Mouse (Mus musculus) myocyte (in vitro differentiated cells): Measurements from ENCODE around the gene BC005624. TPM values are rescaled to one million over a fixed set of nuclear protein-coding genes. Genes with fewer than 3 reads are reported as not detected.
"Not testable (repeated sequence)": the region's sequence is repeated elsewhere in the genome, so short reads cannot be mapped to it uniquely, and the experiment has no call there.

ENCODE experiments used
- H3K27me3 ChIP-seq: one replicate; pipeline ENCODE4 v1.6.1; 2011; ENCODE audit not compliant: control insufficient read depth, insufficient read depth, insufficient read length
- H3K36me3 ChIP-seq: one replicate; pipeline ENCODE4 v1.6.1; 2011; ENCODE audit not compliant: control insufficient read depth, insufficient read depth
- H3K4me2 ChIP-seq: one replicate; pipeline ENCODE4 v1.6.1; 2011; ENCODE audit warnings: low read depth, control low read depth
- H3K4me3 ChIP-seq: one replicate; pipeline ENCODE4 v1.5.1; 2011; ENCODE audit warnings: mild to moderate bottlenecking, control low read depth, moderate library complexity
- H3K79me2 ChIP-seq: one replicate; pipeline ENCODE4 v1.6.1; 2011; ENCODE audit not compliant: control insufficient read depth, insufficient read depth
- H3ac ChIP-seq: one replicate; pipeline ENCODE4 v1.6.1; 2011; ENCODE audit not compliant: control insufficient read depth, insufficient read length
- CEBPB ChIP-seq: IDR thresholded peaks from 2 replicates; pipeline ENCODE4 v1.6.1; 2011; ENCODE audit warnings: mild to moderate bottlenecking, moderate library complexity; ENCODE audit not compliant: poor library complexity, insufficient read depth, severe bottlenecking
- E2F4 ChIP-seq: IDR thresholded peaks from one replicate; pipeline ENCODE4 v1.6.1; 2011; ENCODE audit warnings: mild to moderate bottlenecking, control low read depth, moderate library complexity; ENCODE audit not compliant: insufficient read depth
- MAX ChIP-seq: IDR thresholded peaks from one replicate; pipeline ENCODE4 v1.6.1; 2011; ENCODE audit warnings: low read depth, mild to moderate bottlenecking, control low read depth
- MYOD1 ChIP-seq, 3 experiments: IDR thresholded peaks; one replicate each; pipeline ENCODE4 v1.6.1; 2011; ENCODE audit warnings: control low read depth in 2 of 3, low read depth in 2 of 3, mild to moderate bottlenecking in 2 of 3, moderate library complexity in 1 of 3; ENCODE audit not compliant: insufficient read length in 2 of 3, control insufficient read depth in 1 of 3
- MYOG ChIP-seq, 3 experiments: IDR thresholded peaks; one replicate each; pipeline ENCODE4 v1.6.1; 2011; ENCODE audit warnings: control low read depth in 2 of 3, low read depth in 2 of 3, mild to moderate bottlenecking in 2 of 3; ENCODE audit not compliant: insufficient read length in 2 of 3, control insufficient read depth in 1 of 3, insufficient read depth in 1 of 3
- POLR2A ChIP-seq: IDR thresholded peaks from one replicate; pipeline ENCODE4 v1.6.1; 2011; ENCODE audit warnings: low read depth, mild to moderate bottlenecking, control low read depth, moderate library complexity; ENCODE audit not compliant: insufficient read length
- POLR2AphosphoS2 ChIP-seq: IDR thresholded peaks from one replicate; pipeline ENCODE4 v1.6.1; 2011; ENCODE audit warnings: low read depth, control low read depth; ENCODE audit not compliant: insufficient read length
- REST ChIP-seq: IDR thresholded peaks from one replicate; pipeline ENCODE4 v1.6.1; 2011; ENCODE audit warnings: mild to moderate bottlenecking, control low read depth, moderate library complexity; ENCODE audit not compliant: insufficient read depth, insufficient read length
- SRF ChIP-seq: IDR thresholded peaks from one replicate; pipeline ENCODE4 v1.6.1; 2011; ENCODE audit warnings: low read depth; ENCODE audit not compliant: control insufficient read depth, insufficient read length
- TCF12 ChIP-seq: IDR thresholded peaks from one replicate; pipeline ENCODE4 v1.6.1; 2011; ENCODE audit warnings: mild to moderate bottlenecking, control low read depth; ENCODE audit not compliant: poor library complexity, insufficient read depth, severe bottlenecking
- TCF3 ChIP-seq: IDR thresholded peaks from one replicate; pipeline ENCODE4 v1.6.1; 2011; ENCODE audit warnings: low read depth, control low read depth; ENCODE audit not compliant: insufficient read length
- USF1 ChIP-seq: IDR thresholded peaks from one replicate; pipeline ENCODE4 v1.6.1; 2011; ENCODE audit warnings: low read depth, mild to moderate bottlenecking, control low read depth, moderate library complexity
- polyA plus RNA-seq: library from polyadenylated mRNA; unstranded; fragments of >200 nt; fragmentation: generic; extraction: Trizol; gene quantifications from one replicate; pipeline ENCODE4 v1.2.1, GENCODE M21; 2012; ENCODE audit warnings: missing spikeins

The BC005624 gene
- polyA plus RNA-seq, 1 experiment = 27.9 TPM

GRCm38 (mm10) chr2:30933032-30933431 lies 49.0 kb downstream of the BC005624 start:
- H3K79me2 ChIP-seq = no peaks in the 10 kb centered on the region
- TF ChIP-seq MAX (no peak), MYOD1 (IDR thresholded peaks at IDR 0.05; ENCODE audit: control insufficient read depth in 1 of 3, insufficient read length in 2 of 3, low read depth in 2 of 3) (no peak), REST (no peak), E2F4 (no peak), SRF (no peak), TCF12 (no peak), TCF3 (no peak), CEBPB (no peak), POLR2A (no peak), USF1 (no peak), MYOG (IDR thresholded peaks at IDR 0.05; ENCODE audit: control insufficient read depth in 1 of 3, insufficient read depth in 1 of 3, insufficient read length in 2 of 3, low read depth in 2 of 3) (no peak), POLR2AphosphoS2 (no peak)
- H3K4me3 ChIP-seq = no peak overlapping the region
- H3K27me3 ChIP-seq = no peaks in the 10 kb centered on the region
- no peak overlapping the region for H3ac ChIP-seq
- H3K36me3 ChIP-seq = no peaks in the 10 kb centered on the region
- no peak overlapping the region for H3K4me2 ChIP-seq

GRCm38 (mm10) chr2:30931922-30932321 lies 50.1 kb downstream of the BC005624 start:
- no peaks in the 10 kb centered on the region for H3K27me3 ChIP-seq

GRCm38 (mm10) chr2:30930846-30931245 lies 51.2 kb downstream of the BC005624 start:
- H3K27me3 ChIP-seq, H3K4me3 ChIP-seq, H3ac ChIP-seq, H3K79me2 ChIP-seq, H3K36me3 ChIP-seq, H3K4me2 ChIP-seq: not testable (repeated sequence)

More at GRCm38 (mm10) chr2:30931922-30932321, 50.1 kb downstream of the BC005624 start:
- Histone ChIP-seq H3K79me2 (no peaks in the 10 kb centered on the region), H3K4me3 (no peak overlapping the region), H3K36me3 (no peaks in the 10 kb centered on the region), H3ac (no peak overlapping the region), H3K4me2 (no peak overlapping the region)
- TF ChIP-seq MYOD1 (IDR thresholded peaks at IDR 0.05; ENCODE audit: control insufficient read depth in 1 of 3, insufficient read length in 2 of 3, low read depth in 2 of 3) (no peak), SRF (no peak), POLR2AphosphoS2 (no peak), E2F4 (no peak), USF1 (no peak), TCF12 (no peak), POLR2A (no peak), REST (no peak), TCF3 (no peak), CEBPB (no peak), MYOG (IDR thresholded peaks at IDR 0.05; ENCODE audit: control insufficient read depth in 1 of 3, insufficient read depth in 1 of 3, insufficient read length in 2 of 3, low read depth in 2 of 3) (no peak), MAX (no peak)

- H3K79me2 ChIP-seq = no peaks in the 10 kb centered on the region
- TF ChIP-seq TCF3 = no peak
- TF ChIP-seq TCF12 = no peak
- TF ChIP-seq CEBPB = peak; percentile 94
- TF ChIP-seq REST = no peak
- TF ChIP-seq E2F4 = no peak
- no peak within 1 kb of the TSS for H3ac ChIP-seq
- peak within 1 kb of the TSS; percentile 93 for H3K4me2 ChIP-seq
- H3K36me3 ChIP-seq = no peaks in the 10 kb centered on the region
- no peaks in the 10 kb centered on the region for H3K27me3 ChIP-seq
- H3K4me3 ChIP-seq = peak within 1 kb of the TSS; percentile 25
Measured at GRCm38 (mm10) chr2:30929483-30930045, 52.4 kb downstream of the BC005624 start, which contains the start of gene Ptges. TSS of gene Ptges (minus strand) at chr2:30929863.

- Histone ChIP-seq H3K4me3 (peak overlapping the region; percentile 25), H3K36me3 (no peaks in the 10 kb centered on the region), H3K27me3 (no peaks in the 10 kb centered on the region), H3ac (no peak overlapping the region), H3K4me2 (peak overlapping the region; percentile 93), H3K79me2 (no peaks in the 10 kb centered on the region)
- TF ChIP-seq MYOG (IDR thresholded peaks at IDR 0.05; ENCODE audit: control insufficient read depth in 1 of 3, insufficient read depth in 1 of 3, insufficient read length in 2 of 3, low read depth in 2 of 3) (no peak), REST (peak; percentile 87)
Measured at GRCm38 (mm10) chr2:30928893-30929482, 53.0 kb downstream of the BC005624 start.
